Mouse (Mus musculus) layer of hippocampus, adult 8-10 months (tissue): ENCODE measurements around the gene Pepd. TPM values are rescaled to one million over a fixed set of nuclear protein-coding genes. Genes with fewer than 3 reads are reported as not detected.
A peak's percentile ranks its signal among the peaks of the same experiment; 100 is the strongest.

ENCODE experiments used
- DNase-seq, 2 experiments: peaks; one replicate each; pipeline ENCODE4 v3.0.0; 2022; ENCODE audit warnings: low spot score in 2 of 2
- total RNA-seq, 4 experiments: library from RNA; stranded (reverse); gene quantifications; 2 replicates each; pipeline ENCODE4 v1.2.4; 2022

Gene Pepd
- total RNA-seq, 4 experiments from 2014 or later = 31.5 to 40.8 (median 37.0) TPM

DNA sequence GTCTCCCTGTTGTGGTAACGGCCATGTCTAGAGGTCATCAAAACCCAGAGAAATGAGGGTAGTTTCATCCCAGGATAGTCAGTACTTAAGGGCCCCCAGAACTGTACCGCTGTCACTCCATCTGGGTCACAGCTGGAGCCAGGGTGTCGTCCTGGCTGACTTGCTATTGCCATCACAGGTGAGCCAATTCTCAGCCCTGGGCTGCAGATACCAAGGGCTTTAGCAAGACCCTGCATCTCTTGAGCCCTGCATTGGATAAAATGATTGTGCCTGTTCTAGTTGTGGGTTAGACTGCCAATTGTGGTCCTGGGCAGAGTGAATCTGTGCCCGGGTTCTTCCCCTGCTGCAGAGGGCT is 114.1 kb downstream of the Pepd start:
- no peak for DNase-seq

- DNase-seq = peak in 1 of 2 experiments; percentile 44
Measured at GRCm38 (mm10) chr7:35026838-35027291, 114.7 kb downstream of the Pepd start.

DNA sequence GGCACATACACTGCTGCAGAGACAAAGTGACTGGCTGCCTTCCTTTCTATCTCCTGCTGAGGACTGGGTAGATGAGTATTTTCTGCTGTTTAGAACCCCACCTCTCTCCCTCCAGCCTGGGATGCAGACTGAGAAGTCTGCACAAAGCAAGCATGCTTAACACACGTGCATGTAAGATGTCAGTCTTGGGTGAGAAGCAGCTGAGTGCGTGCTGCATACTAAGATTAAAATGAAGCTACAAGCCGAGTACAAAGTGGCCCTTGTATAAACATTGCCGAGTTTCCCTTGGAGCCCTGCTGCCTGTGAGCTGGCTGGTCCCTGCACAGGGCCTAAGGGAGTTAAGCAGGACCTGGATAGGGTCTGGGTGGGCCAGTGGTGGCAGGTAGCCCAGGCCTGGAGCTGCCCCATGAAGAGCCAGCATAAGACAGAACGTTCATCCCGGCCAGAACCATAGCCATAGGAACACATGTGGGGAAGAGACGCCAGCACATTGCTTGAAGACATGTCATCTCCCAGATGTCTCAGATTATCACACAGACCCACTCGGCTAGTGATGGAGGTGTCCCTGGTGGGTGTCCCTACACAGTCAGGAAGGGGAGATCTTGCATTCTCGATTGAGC is 115.7 kb downstream of the Pepd start:
- no peak for DNase-seq

- DNase-seq = no peak
Measured at GRCm38 (mm10) chr7:35028559-35028958, 116.4 kb downstream of the Pepd start.

DNA sequence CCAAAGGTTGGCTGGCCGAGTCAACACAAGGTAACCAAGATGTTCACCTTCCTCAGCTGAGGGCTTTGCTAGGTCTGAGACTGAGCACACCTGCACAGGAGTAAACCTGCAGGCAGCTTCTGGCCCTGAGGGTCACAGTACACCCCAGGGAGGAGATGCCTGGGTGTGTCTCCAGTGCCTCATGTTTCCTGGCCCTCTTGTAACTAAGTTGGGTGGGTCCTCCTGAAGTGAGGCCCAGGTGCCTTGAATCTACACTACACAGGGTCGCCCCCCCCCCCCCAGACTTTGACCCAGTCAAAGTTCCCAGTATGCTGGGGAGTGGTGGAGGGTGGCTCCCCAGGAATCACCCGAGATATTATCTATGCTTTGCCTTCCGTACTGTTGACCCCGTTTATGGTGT is 117.0 kb downstream of the Pepd start:
- no peak for DNase-seq

GRCm38 (mm10) chr7:35029648-35030047 is 117.5 kb downstream of the Pepd start:
- DNase-seq = no peak

GRCm38 (mm10) chr7:35030567-35030966 is 118.4 kb downstream of the Pepd start:
- DNase-seq = peak; percentile 39 to 49

DNA sequence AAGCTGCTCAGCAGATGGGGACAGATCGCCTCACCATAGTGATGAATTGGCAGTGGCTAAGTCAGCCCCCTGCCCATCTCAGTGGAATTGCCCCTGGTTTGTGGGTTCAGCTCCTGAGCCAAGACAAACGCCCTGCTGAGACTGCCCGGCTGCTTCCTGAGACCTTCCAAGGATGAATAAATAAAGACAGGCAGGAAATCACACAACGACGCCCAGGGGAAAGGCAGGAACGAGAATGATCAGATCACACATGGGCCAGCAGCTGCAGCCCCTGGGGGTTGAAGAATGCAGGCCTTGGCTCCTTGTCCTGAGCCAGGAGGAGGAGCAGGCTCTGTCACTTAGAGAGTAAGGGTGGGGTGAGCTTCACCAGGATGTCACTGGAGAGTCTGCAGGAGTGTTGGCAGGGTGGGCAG is 123.0 kb downstream of the Pepd start:
- DNase-seq = no peak

- no peak for DNase-seq
Measured at GRCm38 (mm10) chr7:35035565-35035964, 123.4 kb downstream of the Pepd start.

DNA sequence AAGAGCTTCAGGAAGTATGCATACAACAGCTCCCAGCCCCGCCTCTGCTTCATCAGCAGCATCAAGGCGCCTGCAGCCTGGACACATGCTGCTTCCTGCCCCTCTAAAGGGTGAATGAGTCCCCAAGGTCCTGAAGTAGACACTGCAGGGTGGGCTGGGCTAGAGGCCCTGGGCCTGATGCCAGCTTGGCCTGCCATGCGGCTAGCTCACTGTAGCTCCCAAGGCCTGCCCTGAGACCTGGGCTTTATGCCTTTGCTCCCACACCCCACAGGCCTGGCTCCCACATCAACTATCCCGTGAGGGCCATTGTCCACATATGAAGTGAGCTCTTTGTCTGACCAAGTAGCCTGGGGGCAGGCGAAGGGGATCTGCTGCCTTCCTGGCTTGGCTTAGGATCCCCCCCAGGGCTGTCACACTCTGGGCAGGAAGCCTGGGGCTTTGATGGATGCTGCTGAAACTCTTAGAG is 124.1 kb downstream of the Pepd start:
- DNase-seq = peak; percentile 48 to 62

- no peak for DNase-seq
Measured at GRCm38 (mm10) chr7:35037408-35037807, 125.2 kb downstream of the Pepd start.

DNA sequence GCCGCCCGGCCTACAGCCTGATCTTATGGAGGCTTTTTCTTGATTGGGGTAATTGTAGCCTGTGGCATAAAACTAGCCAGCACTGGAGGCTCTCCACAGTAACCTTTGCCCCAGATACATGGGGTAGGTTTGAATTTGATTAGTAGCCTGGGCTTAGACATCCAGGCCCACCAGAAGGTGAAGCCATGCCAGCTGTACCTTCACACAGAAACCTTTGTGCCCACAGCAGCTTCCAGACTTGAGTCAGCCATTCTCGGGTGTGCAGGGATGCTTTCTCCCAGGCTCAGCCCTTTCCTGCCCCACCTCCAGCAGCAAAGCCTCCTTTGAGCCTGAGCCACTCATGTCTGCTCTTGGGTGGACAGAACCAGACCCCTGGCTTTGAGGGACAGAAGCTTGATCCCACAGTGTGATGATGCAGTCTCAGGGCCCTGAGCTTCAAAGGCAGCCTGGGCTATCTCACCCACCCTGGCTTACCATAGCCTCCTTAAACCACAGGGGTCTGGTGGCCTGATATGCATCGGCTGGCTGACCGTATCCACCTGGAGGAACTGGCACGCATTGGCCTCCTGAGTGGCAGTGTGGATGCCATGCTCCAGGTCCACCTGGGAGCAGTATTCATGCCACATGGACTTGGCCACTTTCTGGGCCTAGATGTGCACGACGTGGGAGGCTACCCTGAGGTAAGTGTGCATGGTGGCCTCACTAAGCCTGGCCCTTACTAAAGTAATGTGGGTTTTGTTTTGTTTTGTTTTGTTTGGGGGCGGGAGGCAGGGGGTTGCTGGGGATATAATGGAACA is 128.2 kb downstream of the Pepd start:
- no peak for DNase-seq

GRCm38 (mm10) chr7:35041286-35042208 is 129.4 kb downstream of the Pepd start:
- no peak for DNase-seq

- no peak for DNase-seq
Measured at GRCm38 (mm10) chr7:35042209-35042554, 130.0 kb downstream of the Pepd start.

DNA sequence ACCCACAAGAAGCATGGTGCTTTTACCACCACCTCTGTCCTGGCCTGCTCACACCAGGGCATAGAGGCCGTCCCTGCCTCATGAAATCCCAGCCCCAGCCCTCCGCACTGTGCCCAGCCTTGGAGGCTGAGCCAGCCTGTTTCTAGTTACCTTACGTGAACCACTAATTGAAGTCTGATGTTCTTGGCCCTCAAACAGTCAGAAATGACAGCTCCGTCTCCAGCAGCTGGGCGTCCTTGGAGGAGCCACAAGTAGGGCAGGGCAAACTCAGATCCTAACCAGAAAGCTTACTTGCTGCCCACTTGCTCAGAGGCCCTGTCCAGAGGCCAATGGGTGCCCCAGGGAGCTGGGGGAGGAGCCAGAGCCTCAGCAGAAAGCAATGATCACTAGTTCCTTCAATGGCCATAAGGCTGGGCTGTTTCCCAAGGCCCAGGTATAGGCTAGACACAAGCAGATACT is 130.6 kb downstream of the Pepd start:
- DNase-seq = no peak

DNA sequence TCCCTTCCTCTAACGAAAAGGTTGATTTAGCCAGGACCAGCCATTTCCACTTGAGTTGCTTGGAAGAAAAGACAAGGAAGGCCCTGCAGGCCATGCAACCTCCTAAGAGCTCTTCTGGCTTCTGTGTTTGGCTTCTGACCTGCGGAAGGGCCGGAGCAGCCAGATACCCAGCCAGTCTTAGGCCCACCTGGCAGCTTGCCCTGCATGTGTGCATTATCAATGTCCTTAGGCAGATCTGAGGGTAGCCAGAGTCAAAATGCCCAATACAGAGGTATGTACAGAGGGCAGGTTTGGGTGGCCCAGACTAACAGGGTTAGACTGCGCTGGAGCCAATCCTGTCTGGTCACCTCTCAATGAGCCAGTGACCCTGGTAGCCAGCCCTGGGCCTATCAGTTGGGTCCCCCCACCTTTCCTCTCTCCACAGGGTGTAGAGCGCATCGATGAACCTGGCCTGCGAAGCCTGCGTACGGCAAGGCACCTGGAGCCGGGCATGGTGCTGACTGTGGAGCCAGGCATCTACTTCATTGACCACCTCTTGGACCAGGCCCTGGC is 131.2 kb downstream of the Pepd start:
- no peak for DNase-seq

GRCm38 (mm10) chr7:35044719-35045118 is 132.5 kb downstream of the Pepd start:
- no peak for DNase-seq

GRCm38 (mm10) chr7:35046091-35046490 is 133.9 kb downstream of the Pepd start:
- no peak for DNase-seq

DNA sequence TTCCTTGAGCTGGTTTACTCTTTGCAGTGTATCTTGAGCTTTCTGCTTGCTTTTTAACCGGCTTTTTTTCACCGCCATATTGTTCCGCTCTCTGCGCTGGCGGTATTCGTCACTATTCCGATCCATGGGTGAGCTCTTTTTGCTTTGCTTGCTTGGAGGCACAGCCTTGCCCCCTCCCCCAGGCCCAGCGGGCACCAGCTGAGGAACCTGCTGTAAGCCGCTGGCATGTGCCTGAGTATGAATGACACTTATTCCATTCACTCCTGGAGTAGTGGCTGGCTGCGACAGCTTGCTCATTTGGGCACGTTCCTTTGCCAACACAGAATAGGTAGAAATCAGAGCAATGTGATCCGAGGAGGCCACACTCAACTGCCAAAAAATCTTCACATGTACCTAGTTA is 138.4 kb downstream of the Pepd start:
- DNase-seq = no peak

GRCm38 (mm10) chr7:35053161-35053560 is 141.0 kb downstream of the Pepd start:
- DNase-seq = no peak

- no peak for DNase-seq
Measured at GRCm38 (mm10) chr7:35054286-35054685, 142.1 kb downstream of the Pepd start.
